Mouse (Mus musculus) neural tube, embryonic 10.5 days (tissue): ENCODE measurements around the gene Zfp110.

ENCODE experiments used
- DNase-seq: peaks from one replicate; pipeline ENCODE4 v3.0.0-alpha.2; 2017; ENCODE audit warnings: low spot score; ENCODE audit errors: extremely low spot score

The Zfp110 gene

DNA sequence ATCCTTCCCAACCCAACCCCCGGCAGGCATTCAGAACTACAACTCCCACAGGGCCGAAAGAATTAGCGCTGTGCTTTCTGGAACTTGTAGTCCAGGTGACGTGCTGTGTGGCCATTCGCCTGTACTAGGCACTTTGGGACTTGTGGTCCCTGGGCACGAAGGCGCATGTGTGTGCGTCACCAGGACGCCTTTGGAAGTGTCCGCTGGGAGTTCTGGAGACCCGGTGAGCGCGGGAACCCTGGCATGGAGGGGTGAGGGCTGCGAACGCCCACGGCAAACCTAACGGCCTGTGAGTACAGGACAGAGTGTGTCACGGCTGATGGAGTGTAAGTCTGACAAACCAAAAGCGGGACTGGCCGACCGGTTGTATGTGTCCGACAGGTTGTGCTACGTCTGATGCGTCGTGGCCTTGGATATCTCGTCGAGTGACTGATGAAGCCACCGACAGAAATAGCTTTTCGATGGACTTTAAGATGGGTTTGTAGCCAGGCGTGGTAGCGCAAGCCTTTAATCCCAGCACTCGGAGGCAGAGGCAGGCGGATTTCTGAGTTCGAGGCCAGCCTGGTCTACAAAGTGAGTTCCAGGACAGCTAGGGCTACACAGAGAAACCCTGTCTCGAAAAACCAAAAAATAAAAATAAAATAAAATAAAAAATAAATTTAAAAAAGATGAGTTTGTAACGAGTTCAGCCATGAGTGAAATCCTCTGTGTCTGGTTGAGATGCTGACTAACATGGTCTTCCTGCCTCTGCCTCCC lies 63.3 kb downstream of the Zfp110 start, which contains the start of gene Zscan22:
Gene Zscan22 (plus strand): TSS at position 161 of the 756 bp plus-strand sequence.
- DNase-seq, result peak; percentile 90
